Mouse (Mus musculus) brain, embryonic 14.5 days (tissue): ENCODE results near the gene Ust. TPM values are rescaled to one million over a fixed set of nuclear protein-coding genes. Genes with fewer than 3 reads are reported as not detected.

Experiments
- DNase-seq: peaks from one replicate; pipeline ENCODE4 v3.0.0-alpha.2; 2011; ENCODE audit warnings: low read depth
- CTCF ChIP-seq: fragments of 200-500 bp; IDR thresholded peaks from 2 replicates; pipeline ENCODE4 v1.5.1; 2012; ENCODE audit warnings: inconsistent platforms, mild to moderate bottlenecking, moderate library complexity, borderline replicate concordance; ENCODE audit not compliant: insufficient read depth, insufficient read length; ENCODE audit errors: extremely low read depth
- POLR2A ChIP-seq: fragments of 200-500 bp; IDR thresholded peaks from 2 replicates; pipeline ENCODE4 v1.6.1; 2012; ENCODE audit warnings: mild to moderate bottlenecking, inconsistent platforms, borderline replicate concordance; ENCODE audit not compliant: poor library complexity, insufficient read depth, insufficient read length, severe bottlenecking; ENCODE audit errors: extremely low read depth
- polyA plus RNA-seq: library from polyadenylated mRNA; depleted of rRNA; stranded (reverse); fragments of >200 nt; gene quantifications from 2 replicates; pipeline ENCODE4 v1.2.3, GENCODE M21; 2012

The Ust gene
- polyA plus RNA-seq, 1 experiment: 4.4 TPM

DNA sequence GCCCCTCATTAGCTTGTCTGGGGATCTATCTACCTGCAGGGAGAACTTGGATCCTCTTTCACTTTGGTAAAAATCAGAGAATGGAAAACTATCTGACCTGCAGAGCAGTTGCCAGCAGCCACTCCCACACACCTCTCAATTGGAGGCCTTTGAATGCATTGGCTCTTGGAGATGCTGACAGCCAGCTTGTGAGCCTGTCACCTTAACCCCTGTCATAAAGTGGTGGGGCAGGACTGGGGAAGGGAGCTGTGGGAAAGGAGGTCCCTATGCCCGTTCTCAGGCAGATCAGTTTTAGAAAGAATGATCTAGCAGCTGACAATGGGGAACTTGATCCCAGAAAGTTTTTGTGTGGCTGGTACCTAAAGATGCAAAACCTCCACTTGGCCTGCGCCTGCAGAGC is 31.2 kb downstream of the Ust start:
- TF ChIP-seq CTCF (no peak), POLR2A (no peak)
- no peak for DNase-seq

DNA sequence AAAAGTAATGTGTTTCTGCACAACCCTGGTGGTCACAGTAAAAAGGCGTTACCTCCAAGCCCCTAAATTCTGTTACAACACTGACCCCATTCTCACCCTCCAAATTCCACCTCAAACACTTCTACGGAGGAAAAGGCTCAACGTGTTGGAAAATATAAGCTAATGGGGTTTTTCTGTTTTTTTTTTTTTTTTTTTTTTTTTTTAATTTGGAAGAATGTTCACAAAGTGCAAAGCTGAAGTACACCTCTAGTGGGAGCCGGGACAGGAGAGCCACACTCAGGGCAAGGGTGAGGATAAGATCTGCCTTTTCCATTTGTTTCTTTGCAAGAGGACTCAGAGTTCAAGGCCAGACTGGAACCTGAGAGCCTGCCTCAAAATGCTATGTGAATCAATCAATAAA is 34.1 kb downstream of the Ust start:
- no peak for DNase-seq
- no peak for TF ChIP-seq CTCF
- no peak for TF ChIP-seq POLR2A

DNA sequence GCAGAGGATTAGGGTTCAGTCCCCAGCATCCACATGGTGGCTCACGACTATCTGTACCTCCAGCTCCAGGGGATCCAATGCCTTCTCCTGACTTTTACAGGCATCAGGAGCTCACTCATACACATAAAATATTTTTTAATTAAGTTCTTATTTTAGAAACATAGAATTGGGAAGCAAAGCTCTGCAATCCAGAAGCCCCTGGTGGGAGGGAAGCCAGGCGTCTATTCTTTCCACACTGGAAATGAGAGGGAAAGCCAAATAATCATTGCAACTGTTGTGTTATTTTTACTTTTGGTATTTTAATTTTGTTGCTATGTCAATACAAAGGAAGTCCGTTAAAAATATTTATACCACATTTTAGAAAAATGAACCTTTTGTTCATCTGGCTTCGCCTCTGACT is 35.8 kb downstream of the Ust start:
- DNase-seq: no peak
- TF ChIP-seq CTCF (no peak), POLR2A (no peak)

DNA sequence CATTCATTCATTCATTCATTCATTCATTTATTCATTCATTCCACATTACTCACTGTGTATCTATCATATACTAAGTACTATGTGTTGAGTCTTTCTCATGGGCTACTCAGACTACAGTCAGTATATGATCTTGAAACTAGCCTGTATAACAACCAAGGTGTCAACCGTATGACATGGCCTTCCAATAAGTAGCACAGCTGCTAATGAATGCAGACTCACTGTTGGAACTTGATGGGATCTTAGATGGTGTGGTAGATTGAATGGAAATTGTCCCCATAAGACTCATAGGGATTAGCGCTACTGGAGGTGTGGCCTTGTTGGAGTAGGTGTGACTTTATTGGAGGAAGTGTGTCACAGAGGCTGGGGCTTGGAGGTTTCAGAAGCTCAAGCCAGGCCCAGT is 38.8 kb downstream of the Ust start:
- TF ChIP-seq CTCF (no peak), POLR2A (no peak)
- DNase-seq: no peak

DNA sequence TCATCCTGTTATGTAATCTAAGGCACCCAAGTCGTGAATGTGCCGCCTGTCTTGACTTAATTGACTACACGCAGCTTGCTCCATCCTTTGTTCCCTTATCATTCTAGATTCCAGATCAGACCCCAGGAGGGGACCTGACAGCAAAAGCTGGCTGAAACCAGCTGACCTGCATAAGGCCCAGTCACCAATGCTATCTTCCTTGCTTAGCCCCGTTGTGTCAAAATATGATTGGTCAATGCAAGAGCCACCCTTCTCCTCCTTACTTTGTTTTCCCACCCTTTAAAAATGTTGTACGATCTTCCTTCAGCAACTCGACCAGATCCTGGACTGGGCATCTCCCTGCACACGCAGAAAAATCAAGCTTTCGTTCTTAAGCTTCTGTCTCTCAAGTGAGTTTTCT is 40.7 kb downstream of the Ust start:
- TF ChIP-seq POLR2A (no peak), CTCF (no peak)

DNA sequence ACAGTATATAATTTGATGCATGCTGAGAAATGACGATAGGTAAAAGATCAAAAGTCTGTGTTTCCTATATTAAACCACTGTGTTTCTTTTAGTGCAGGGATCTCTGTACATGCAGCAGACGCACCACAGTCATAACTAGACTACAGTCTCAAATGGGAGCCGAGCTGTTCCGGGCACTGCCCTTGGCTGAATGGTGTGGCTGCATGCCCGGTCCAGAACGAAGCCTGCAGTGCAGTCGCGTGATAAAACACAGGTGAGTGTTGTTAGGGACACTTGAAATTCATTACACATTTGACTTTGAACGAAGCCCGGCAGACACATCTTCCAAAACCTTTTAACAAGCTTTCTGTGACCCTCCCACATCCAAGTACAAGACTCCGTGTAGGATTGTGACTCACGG is 46.6 kb downstream of the Ust start:
- DNase-seq: no peak
- TF ChIP-seq CTCF (no peak), POLR2A (no peak)

More for the DNA sequence above, 40.7 kb downstream of the Ust start:
- DNase-seq: no peak

DNA sequence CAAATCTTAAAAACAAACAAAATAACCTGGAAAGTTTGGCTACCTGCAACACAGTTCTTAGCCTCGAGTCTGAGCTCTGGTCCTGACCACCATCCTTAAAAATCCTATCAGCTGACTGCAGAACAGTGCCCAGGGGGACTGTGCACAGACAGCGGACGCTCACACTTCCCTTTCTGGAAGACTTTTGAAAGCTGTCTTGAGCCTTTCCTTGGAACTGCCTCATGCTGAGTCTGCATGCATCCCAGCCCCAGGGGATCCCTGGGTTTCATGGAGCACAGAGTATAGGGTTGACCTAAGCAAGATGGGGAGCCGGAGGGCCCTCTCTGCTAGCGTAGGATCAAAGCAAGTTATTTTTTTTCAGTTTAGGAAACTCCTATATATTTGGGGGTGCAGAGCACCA is 47.6 kb downstream of the Ust start:
- TF ChIP-seq CTCF (no peak), POLR2A (no peak)
- no peak for DNase-seq

DNA sequence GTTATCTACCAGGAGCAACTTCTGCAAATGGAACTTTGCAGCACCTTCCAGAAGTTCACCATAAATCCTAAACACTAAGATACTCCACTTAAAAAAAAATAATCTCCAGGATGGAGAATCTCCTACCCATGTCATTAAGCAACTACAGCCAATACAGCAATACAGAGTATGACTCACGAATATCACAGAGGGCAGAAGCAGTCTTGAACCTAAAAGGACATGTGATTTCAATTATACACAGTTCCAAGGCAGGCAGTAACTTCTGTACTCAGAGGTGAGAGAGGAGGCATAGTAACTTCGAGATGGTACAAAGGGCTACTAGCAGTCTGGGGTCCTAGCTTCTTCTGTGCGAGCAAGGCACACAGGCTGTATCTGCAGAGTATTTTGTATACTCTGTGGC is 49.1 kb downstream of the Ust start:
- no peak for DNase-seq
- TF ChIP-seq CTCF (no peak), POLR2A (no peak)

DNA sequence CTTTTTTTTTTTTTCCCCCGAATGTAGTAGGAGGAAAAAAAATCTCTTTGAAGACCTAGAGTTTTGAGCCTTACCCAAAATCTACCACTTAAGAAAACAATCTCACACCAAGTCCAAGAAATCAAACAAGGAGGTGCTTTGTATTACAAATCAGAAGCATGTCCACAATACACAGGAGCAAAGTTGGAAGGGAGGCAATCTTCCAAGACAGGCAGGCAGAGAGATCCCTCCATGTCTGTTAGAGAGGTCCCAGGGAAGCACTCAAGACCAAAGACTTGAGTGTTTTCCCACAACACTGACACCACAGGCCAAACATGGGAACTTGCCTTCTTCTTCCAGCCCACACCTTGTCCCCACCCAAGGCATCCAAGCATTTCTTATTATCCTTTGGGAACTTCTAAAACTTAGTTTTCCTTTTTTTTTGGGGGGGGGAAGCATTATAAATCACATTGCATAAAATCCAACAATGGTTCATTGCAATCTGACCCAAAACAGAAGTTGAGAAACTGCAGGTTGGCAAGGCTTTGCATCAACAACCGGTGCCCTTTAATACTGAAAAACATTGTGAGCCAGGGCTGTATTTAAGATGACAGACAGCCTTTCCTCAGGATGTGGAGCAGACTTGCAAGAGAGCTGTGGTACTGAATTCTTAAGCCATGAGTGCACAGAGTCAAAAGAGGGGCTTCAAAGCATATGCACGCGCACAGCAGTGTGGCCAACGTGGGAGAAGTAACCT is 49.8 kb downstream of the Ust start:
- TF ChIP-seq CTCF: no peak
- TF ChIP-seq POLR2A: no peak
- no peak for DNase-seq

DNA sequence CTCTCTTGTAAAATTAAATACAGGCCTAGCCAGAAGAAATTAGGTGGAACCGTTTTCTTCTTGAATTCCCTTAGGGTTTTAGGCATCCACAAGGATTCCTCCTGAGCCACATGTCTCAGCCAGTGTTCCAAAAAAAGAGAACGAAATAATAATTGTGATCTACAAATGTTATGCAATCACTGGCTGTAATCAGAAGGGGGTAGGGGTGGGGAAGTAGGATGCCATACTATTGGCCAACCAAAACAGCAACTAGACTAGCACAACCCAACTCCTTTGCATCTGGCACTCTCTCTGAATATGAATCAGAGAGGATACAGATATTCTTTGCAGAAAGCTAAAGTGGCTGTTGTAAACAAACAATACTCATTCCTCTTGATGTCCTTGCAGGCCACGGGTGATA is 52.7 kb downstream of the Ust start:
- TF ChIP-seq POLR2A (no peak), CTCF (no peak)
- no peak for DNase-seq

DNA sequence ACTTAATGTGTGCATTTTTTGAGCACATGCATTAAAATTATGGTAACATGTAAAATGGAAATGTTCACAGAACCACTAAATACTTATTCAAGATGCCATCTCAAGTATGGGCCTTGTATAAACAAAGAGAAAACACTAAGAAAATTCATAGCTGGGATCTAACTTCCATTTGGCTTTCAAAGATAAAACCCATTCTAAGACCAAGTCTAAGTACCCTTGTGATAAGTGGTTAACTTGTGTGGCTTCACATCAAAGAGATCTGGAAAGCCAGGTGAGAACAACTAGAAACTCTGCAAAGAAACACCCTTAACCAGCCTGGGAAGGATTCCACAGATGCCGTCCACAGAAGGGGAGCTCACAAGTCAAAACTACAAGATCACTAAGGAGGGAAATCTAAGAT is 53.4 kb downstream of the Ust start:
- no peak for TF ChIP-seq CTCF
- TF ChIP-seq POLR2A: no peak
- DNase-seq: no peak

DNA sequence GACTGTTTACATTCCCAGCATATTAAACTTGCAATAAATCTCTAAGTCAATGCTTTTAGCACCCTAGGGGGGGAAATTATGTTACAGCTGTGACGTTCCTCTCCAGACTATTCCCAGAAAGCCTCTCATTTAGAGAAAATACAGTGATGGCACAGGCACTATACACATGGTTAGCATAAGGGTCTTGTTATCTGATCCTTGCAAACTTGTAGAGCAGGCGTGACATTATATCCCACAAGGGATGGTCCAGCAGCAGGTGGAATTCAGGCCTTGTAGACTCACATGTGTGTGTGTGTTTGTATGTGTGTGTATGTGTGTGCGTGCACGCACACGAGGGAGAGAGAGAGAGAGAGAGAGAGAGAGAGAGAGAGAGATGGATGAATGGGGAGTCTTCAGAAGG is 57.3 kb downstream of the Ust start:
- TF ChIP-seq CTCF (no peak), POLR2A (no peak)
- no peak for DNase-seq
